ENCODE assay signal across 9 mouse cellular contexts in the genomic region with DNA sequence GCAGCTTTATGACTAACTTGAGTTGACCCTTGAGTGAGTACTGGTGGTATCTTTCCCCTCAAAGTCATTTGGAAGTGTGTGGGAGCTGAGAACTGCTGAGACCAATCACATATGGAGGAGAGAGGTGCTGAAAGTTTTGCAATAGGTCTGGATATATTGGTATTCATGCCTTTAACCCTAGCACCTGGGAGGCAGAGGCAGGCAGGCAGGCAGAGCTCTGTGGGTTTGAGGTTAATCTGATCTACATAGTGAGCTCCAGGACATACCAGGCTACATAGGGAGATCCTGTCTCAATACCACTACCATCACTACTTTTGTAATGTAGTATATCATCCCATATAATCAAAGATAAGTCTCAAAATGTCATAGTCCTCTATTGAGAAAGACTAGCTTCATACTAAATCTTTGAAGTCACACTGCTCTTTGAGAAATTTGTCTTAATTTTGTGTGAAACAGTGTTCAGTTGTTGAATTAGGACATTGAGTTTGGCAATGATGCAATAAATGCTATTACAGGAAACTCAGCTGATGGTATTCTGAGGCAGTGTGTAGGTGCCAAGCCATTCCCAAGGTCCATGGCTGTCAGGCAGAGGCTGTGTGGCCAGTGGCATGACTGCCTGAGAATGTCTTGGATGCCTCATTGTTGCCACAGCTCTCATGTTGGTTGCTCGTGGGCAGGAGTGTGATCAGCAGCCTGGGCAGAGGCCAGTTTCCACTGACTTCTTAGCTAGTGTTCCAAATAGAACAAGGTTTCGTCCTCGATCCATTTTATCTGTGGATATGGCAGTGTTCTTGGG.
A peak's percentile ranks its signal among the peaks of the same experiment; 100 is the strongest.
DNase-seq lines count a peak whose midpoint lies in the region.
"Had no signal": no experiment of that assay in that cellular context is flagged by ENCODE, and none has a peak within 500 bp of the region (broad histone marks: within the 10 kb centered on the region; RNA-seq: fewer than 3 reads in every experiment).

No protein-coding gene starts in this region.

- peak; percentile 12 for DNase-seq in kidney, adult 11 months
- no peak for DNase-seq in kidney, adult 8-10 months
- peak; percentile 49 for DNase-seq in right cerebral cortex, adult 18-20 months
- no peak for DNase-seq in right cerebral cortex, postnatal 4 days
- DNase-seq in fat pad, adult 2 months (ENCODE audit: extremely low read depth, low read depth, low spot score), result peak; percentile 76
- DNase-seq in retina, postnatal 1 day, result no peak
- DNase-seq in cerebellum, postnatal 10 days, result no peak
- DNase-seq: liver, embryonic 13.5 days; right cerebral cortex, postnatal 25 days had no signal

Comparison
In these comparisons a context has a peak if more than half of its experiments do, and no peak if none do; other contexts are left out.
1. DNase-seq: peak in kidney, adult 11 months (single experiment), right cerebral cortex, adult 18-20 months (single experiment) and fat pad, adult 2 months (single experiment); none in kidney, adult 8-10 months (0 of 2), right cerebral cortex, postnatal 4 days (single experiment), retina, postnatal 1 day (single experiment) and cerebellum, postnatal 10 days (0 of 2).